Mouse (Mus musculus) embryonic fibroblast, embryonic 13.5 days (primary cell): ENCODE measurements at regions not wholly inside any gene's neighbourhood (a gene's known extent, or its start where the extent isn't known, plus 50 kb on each side); places are given as distances from the start of the nearest gene placed in this dataset.

ENCODE experiments used
- CTCF ChIP-seq: IDR thresholded peaks from 2 replicates; pipeline ENCODE4 v1.5.1; 2011; ENCODE audit warnings: mild to moderate bottlenecking, control low read depth, low read length, moderate library complexity, borderline replicate concordance; ENCODE audit not compliant: insufficient read depth
- POLR2A ChIP-seq: IDR thresholded peaks from 2 replicates; pipeline ENCODE4 v1.6.1; 2011; ENCODE audit warnings: low read depth, mild to moderate bottlenecking, control low read depth, low read length, moderate library complexity

GRCm38 (mm10) chr15:72321528-72321927 is 1512.8 kb upstream of the Gm6569 start:
- TF ChIP-seq POLR2A (no peak), CTCF (no peak)
